Mouse (Mus musculus) common myeloid progenitor, adult 5-6 weeks (primary cell): Measurements from ENCODE around the gene Wwc1. TPM values are rescaled to one million over a fixed set of nuclear protein-coding genes. Genes with fewer than 3 reads are reported as not detected.

Source experiments
- ATAC-seq: replicated peaks from 2 replicates; pipeline ENCODE4 v1.8.0; 2016; ENCODE audit warnings: low read depth, mild to moderate bottlenecking, moderate TSS enrichment, inconsistent platforms; ENCODE audit not compliant: poor library complexity, severe bottlenecking
- total RNA-seq: library from RNA; stranded (forward); fragments of 200-1000, 187-1606 nt; gene quantifications from 2 replicates; pipeline ENCODE4 v1.2.3, GENCODE M21; 2017

The Wwc1 gene
- total RNA-seq, 1 experiment from 2014 or later: not detected

GRCm38 (mm10) chr11:35974632-35975450 lies 5.5 kb downstream of the Wwc1 start:
- ATAC-seq: no peak

- no peak for ATAC-seq
Observed at GRCm38 (mm10) chr11:35973135-35973534, 7.2 kb downstream of the Wwc1 start.

GRCm38 (mm10) chr11:35972270-35972931 lies 7.9 kb downstream of the Wwc1 start:
- ATAC-seq: no peak

- no peak for ATAC-seq
Observed at GRCm38 (mm10) chr11:35970806-35971705, 9.3 kb downstream of the Wwc1 start.

- ATAC-seq: no peak
Observed at GRCm38 (mm10) chr11:35968291-35968690, 12.0 kb downstream of the Wwc1 start.

GRCm38 (mm10) chr11:35963981-35964549 lies 16.3 kb downstream of the Wwc1 start:
- ATAC-seq: no peak

GRCm38 (mm10) chr11:35963554-35963953 lies 16.8 kb downstream of the Wwc1 start:
- no peak for ATAC-seq

- no peak for ATAC-seq
Observed at GRCm38 (mm10) chr11:35962431-35962830, 17.9 kb downstream of the Wwc1 start.

GRCm38 (mm10) chr11:35959270-35959669 lies 21.1 kb downstream of the Wwc1 start:
- ATAC-seq: no peak

GRCm38 (mm10) chr11:35955572-35955971 lies 24.8 kb downstream of the Wwc1 start:
- ATAC-seq: no peak

- no peak for ATAC-seq
Observed at GRCm38 (mm10) chr11:35953179-35953578, 27.1 kb downstream of the Wwc1 start.

GRCm38 (mm10) chr11:35951727-35952065 lies 28.6 kb downstream of the Wwc1 start:
- no peak for ATAC-seq

GRCm38 (mm10) chr11:35951058-35951726 lies 29.1 kb downstream of the Wwc1 start:
- ATAC-seq: no peak

- ATAC-seq: no peak
Observed at GRCm38 (mm10) chr11:35950466-35950865, 29.9 kb downstream of the Wwc1 start.

- no peak for ATAC-seq
Observed at GRCm38 (mm10) chr11:35950011-35950410, 30.3 kb downstream of the Wwc1 start.

GRCm38 (mm10) chr11:35948457-35948881 lies 31.9 kb downstream of the Wwc1 start:
- ATAC-seq: no peak

GRCm38 (mm10) chr11:35947944-35948343 lies 32.4 kb downstream of the Wwc1 start:
- ATAC-seq: 0 out of 2 replicates have a peak, but pooled peaks have one; percentile 18

GRCm38 (mm10) chr11:35945187-35945586 lies 35.1 kb downstream of the Wwc1 start:
- ATAC-seq: no peak

- no peak for ATAC-seq
Observed at GRCm38 (mm10) chr11:35941641-35942040, 38.7 kb downstream of the Wwc1 start.

- ATAC-seq: no peak
Observed at GRCm38 (mm10) chr11:35941064-35941463, 39.3 kb downstream of the Wwc1 start.
